Mouse (Mus musculus) CH12.LX (cell line): ENCODE measurements around the gene Cnpy2. TPM values are rescaled to one million over a fixed set of nuclear protein-coding genes. Genes with fewer than 3 reads are reported as not detected.

Source experiments
- DNase-seq: peaks from one replicate; pipeline ENCODE4 v3.0.0-alpha.2; 2013; ENCODE audit errors: extremely low read depth
- H3K27ac ChIP-seq: 2 replicates; pipeline ENCODE4 v1.5.1; 2012; ENCODE audit warnings: low read depth, mild to moderate bottlenecking, control low read depth, moderate library complexity; ENCODE audit not compliant: insufficient read depth
- H3K27me3 ChIP-seq: replicated peaks from 2 replicates; pipeline ENCODE3; 2012; ENCODE audit warnings: inconsistent platforms
- H3K36me3 ChIP-seq, 2 experiments: replicated peaks in 1 of 2; 2 replicates each; pipeline versions ENCODE3 to v1.6.1; 2012; ENCODE audit warnings: inconsistent platforms in 1 of 2, low read length in 1 of 2, mild to moderate bottlenecking in 1 of 2, mixed read lengths in 1 of 2, moderate library complexity in 1 of 2; ENCODE audit not compliant: control insufficient read depth in 1 of 2, insufficient read depth in 1 of 2
- H3K4me1 ChIP-seq, 2 experiments: 2 replicates each; pipeline ENCODE4 v1.6.1; 2012; ENCODE audit warnings: inconsistent platforms in 1 of 2, moderate library complexity in 1 of 2; ENCODE audit not compliant: insufficient read depth in 2 of 2, control insufficient read depth in 1 of 2
- H3K4me2 ChIP-seq: 2 replicates; pipeline ENCODE4 v1.6.1; 2012; ENCODE audit warnings: low read depth, mild to moderate bottlenecking, control low read depth; ENCODE audit not compliant: poor library complexity, insufficient read depth, severe bottlenecking
- H3K4me3 ChIP-seq, 3 experiments: fragments of 150-350 bp in 1 of 3; sonication (generic) in 1 of 3; replicated peaks in 1 of 3; 2 replicates each; pipeline versions ENCODE3 to v1.5.1; 2011 to 2012; ENCODE audit warnings: low read depth in 2 of 3, low read length in 2 of 3, mild to moderate bottlenecking in 2 of 3, moderate library complexity in 2 of 3, control low read depth in 1 of 3, improper control_type of control experiment in 1 of 3, inconsistent platforms in 1 of 3, mixed read lengths in 1 of 3; ENCODE audit not compliant: poor library complexity in 1 of 3
- H3K79me2 ChIP-seq: replicated peaks from 2 replicates; pipeline ENCODE4 v1.6.1; 2012; ENCODE audit warnings: mild to moderate bottlenecking, moderate library complexity; ENCODE audit not compliant: control insufficient read depth, poor library complexity, insufficient read depth, severe bottlenecking; ENCODE audit errors: extremely low read depth
- H3K9ac ChIP-seq: 2 replicates; pipeline ENCODE4 v1.6.1; 2012; ENCODE audit warnings: low read depth, mild to moderate bottlenecking, control low read depth, moderate library complexity; ENCODE audit not compliant: insufficient read depth
- H3K9me3 ChIP-seq: replicated peaks from 2 replicates; pipeline ENCODE3; 2012; ENCODE audit warnings: low read length, inconsistent platforms, mixed read lengths
- BHLHE40 ChIP-seq: IDR thresholded peaks from 2 replicates; pipeline ENCODE4 v1.6.1; 2011; ENCODE audit warnings: mild to moderate bottlenecking, low read depth, low read length, improper control_type of control experiment
- CHD1 ChIP-seq: IDR thresholded peaks from 2 replicates; pipeline ENCODE4 v1.6.1; 2012; ENCODE audit warnings: low read depth, low read length, improper control_type of control experiment, inconsistent platforms
- CTCF ChIP-seq, 2 experiments: IDR thresholded peaks in 1 of 2; conservative IDR thresholded peaks in 1 of 2; 2 replicates each; pipeline ENCODE4 v1.5.1; 2011 to 2012; ENCODE audit warnings: low read depth in 2 of 2, low read length in 2 of 2, improper control_type of control experiment in 1 of 2, inconsistent platforms in 1 of 2, mild to moderate bottlenecking in 1 of 2, moderate library complexity in 1 of 2
- ELF1 ChIP-seq: IDR thresholded peaks from 2 replicates; pipeline ENCODE4 v1.6.1; 2014; ENCODE audit warnings: low read depth, mild to moderate bottlenecking, inconsistent platforms, low read length, improper control_type of control experiment
- EP300 ChIP-seq: IDR thresholded peaks from 2 replicates; pipeline ENCODE4 v1.6.1; 2011; ENCODE audit warnings: low read length, improper control_type of control experiment
- HCFC1 ChIP-seq: IDR thresholded peaks from 2 replicates; pipeline ENCODE4 v1.6.1; 2012; ENCODE audit warnings: low read depth, mild to moderate bottlenecking, inconsistent platforms, low read length, improper control_type of control experiment
- JUN ChIP-seq: IDR thresholded peaks from 2 replicates; pipeline ENCODE4 v1.6.1; 2011; ENCODE audit warnings: low read depth, mild to moderate bottlenecking, low read length, improper control_type of control experiment, moderate library complexity; ENCODE audit not compliant: insufficient read depth
- JUND ChIP-seq: conservative IDR thresholded peaks from 2 replicates; pipeline ENCODE4 v1.6.1; 2011; ENCODE audit warnings: low read depth, low read length, improper control_type of control experiment
- MEF2A ChIP-seq: IDR thresholded peaks from 2 replicates; pipeline ENCODE4 v1.6.1; 2014; ENCODE audit warnings: low read depth, mild to moderate bottlenecking, inconsistent platforms, low read length, improper control_type of control experiment, borderline replicate concordance
- MXI1 ChIP-seq: IDR thresholded peaks from 2 replicates; pipeline ENCODE4 v1.6.1; 2011; ENCODE audit warnings: mild to moderate bottlenecking, low read depth, low read length, improper control_type of control experiment
- MYC ChIP-seq: IDR thresholded peaks from 2 replicates; pipeline ENCODE4 v1.6.1; 2011; ENCODE audit warnings: low read depth, mild to moderate bottlenecking, improper control_type of control experiment, low read length
- NRF1 ChIP-seq: IDR thresholded peaks from 2 replicates; pipeline ENCODE4 v1.6.1; 2014; ENCODE audit warnings: low read depth, mild to moderate bottlenecking, inconsistent platforms, low read length, improper control_type of control experiment, moderate library complexity
- PAX5 ChIP-seq: IDR thresholded peaks from 2 replicates; pipeline ENCODE4 v1.6.1; 2012; ENCODE audit warnings: low read length, inconsistent platforms, mixed read lengths
- POLR2A ChIP-seq: IDR thresholded peaks from 2 replicates; pipeline ENCODE4 v1.6.1; 2011; ENCODE audit warnings: low read depth, mild to moderate bottlenecking, improper control_type of control experiment, low read length
- RAD21 ChIP-seq: IDR thresholded peaks from 2 replicates; pipeline ENCODE4 v1.6.1; 2011; ENCODE audit warnings: low read depth, mild to moderate bottlenecking, low read length, improper control_type of control experiment, moderate library complexity
- RCOR1 ChIP-seq: conservative IDR thresholded peaks from 2 replicates; pipeline ENCODE4 v1.6.1; 2012; ENCODE audit warnings: low read depth, mild to moderate bottlenecking, inconsistent platforms, low read length, improper control_type of control experiment
- SIN3A ChIP-seq: IDR thresholded peaks from 2 replicates; pipeline ENCODE4 v1.6.1; 2012; ENCODE audit warnings: low read length, improper control_type of control experiment, inconsistent platforms
- SMC3 ChIP-seq: IDR thresholded peaks from 2 replicates; pipeline ENCODE4 v1.6.1; 2011; ENCODE audit warnings: low read depth, low read length, improper control_type of control experiment
- TBP ChIP-seq: conservative IDR thresholded peaks from 2 replicates; pipeline ENCODE4 v1.6.1; 2011; ENCODE audit warnings: low read depth, low read length, improper control_type of control experiment
- ZNF384 ChIP-seq: IDR thresholded peaks from 2 replicates; pipeline ENCODE4 v1.6.1; 2012; ENCODE audit warnings: low read depth, low read length, improper control_type of control experiment, inconsistent platforms
- dilution Hi-C: fragments of 300-500 bp; cut with MboI; formaldehyde crosslinking; loops from 2 replicates; pipeline ENCODE4 v1.14.3; 2020; ENCODE audit warnings: low sequenced_read_pairs; ENCODE audit not compliant: extremely low pct_unique_long_range_greater_than_20kb, extremely low pct_ligation_motif_present
- in situ Hi-C: fragments of 300-500 bp; cut with MboI; formaldehyde crosslinking; loops from 3 replicates; pipeline ENCODE4 v1.14.3; 2019; ENCODE audit warnings: low sequenced_read_pairs, low pct_ligation_motif_present, low pct_unique_long_range_greater_than_20kb, mixed read lengths
- polyA plus RNA-seq: library from polyadenylated mRNA; unstranded; fragments of >175 nt; gene quantifications from 2 replicates; pipeline ENCODE4 v1.2.1, GENCODE M21; 2012; ENCODE audit warnings: low read depth; ENCODE audit not compliant: insufficient read length
- total RNA-seq, 2 experiments: library from RNA; depleted of rRNA; stranded (reverse); fragments of 300-350 nt in 1 of 2; fragments of >200 nt in 1 of 2; gene quantifications; 2 replicates each; pipeline ENCODE4 v1.2.3; 2012 to 2014

The Cnpy2 gene
- total and polyA plus RNA-seq, 3 experiments, result 64.9 to 111 (median 98.9) TPM

DNA sequence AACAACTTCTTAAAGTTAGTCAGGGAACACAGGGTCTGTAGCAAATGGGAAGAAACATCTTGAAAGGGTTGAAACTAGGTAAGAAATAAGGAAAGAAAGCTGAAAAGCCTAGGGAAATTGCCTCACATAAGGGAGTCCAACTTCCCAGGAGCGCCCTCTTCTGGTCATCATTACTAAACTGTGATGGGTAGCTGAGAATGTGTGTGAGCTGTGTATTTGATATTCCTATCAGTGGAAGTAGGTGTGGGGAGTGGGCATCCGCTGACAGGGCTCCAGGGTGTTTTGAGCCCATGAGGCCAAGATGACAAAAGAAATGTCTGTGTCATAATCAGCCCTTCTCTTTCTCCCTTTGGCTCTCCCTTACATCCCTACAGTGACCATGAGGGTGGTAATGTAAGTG lies 36.5 kb downstream of the Cnpy2 start:
- H3K27me3 ChIP-seq, result no peaks in the 10 kb centered on the region
- in situ Hi-C loops (no loop called here), dilution Hi-C loops (no loop called here)
- DNase-seq, result peak; percentile 66
- no peaks in the 10 kb centered on the region; the same call in none of the 2 replicates for H3K79me2 ChIP-seq
- TF ChIP-seq RAD21 (peak; percentile 32), CHD1 (no peak), ELF1 (no peak), JUND (no peak), MYC (no peak), RCOR1 (no peak), POLR2A (no peak), NRF1 (no peak), HCFC1 (no peak), ZNF384 (no peak), JUN (no peak), BHLHE40 (no peak), SMC3 (peak; percentile 38), CTCF (conservative IDR thresholded peaks at IDR 0.05 in 1 of 2, IDR thresholded peaks at IDR 0.05 in 1 of 2; ENCODE audit: low read depth in 2 of 2, low read length in 2 of 2) (peak; percentile 41 to 65; a peak in 2 of 4 replicates), EP300 (no peak)
- no peak overlapping the region for H3K4me2 ChIP-seq
- H3K4me1 ChIP-seq, result peaks cover 0 to 5% of the 10 kb centered on the region in 2 experiments; a peak in 1 of 4 replicates
- peaks cover 69 to 83% of the 10 kb centered on the region in 2 experiments for H3K36me3 ChIP-seq
- no peaks in the 10 kb centered on the region for H3K9me3 ChIP-seq
- no peak overlapping the region for H3K9ac ChIP-seq
- no peak overlapping the region for H3K4me3 ChIP-seq
- no peak overlapping the region for H3K27ac ChIP-seq

DNA sequence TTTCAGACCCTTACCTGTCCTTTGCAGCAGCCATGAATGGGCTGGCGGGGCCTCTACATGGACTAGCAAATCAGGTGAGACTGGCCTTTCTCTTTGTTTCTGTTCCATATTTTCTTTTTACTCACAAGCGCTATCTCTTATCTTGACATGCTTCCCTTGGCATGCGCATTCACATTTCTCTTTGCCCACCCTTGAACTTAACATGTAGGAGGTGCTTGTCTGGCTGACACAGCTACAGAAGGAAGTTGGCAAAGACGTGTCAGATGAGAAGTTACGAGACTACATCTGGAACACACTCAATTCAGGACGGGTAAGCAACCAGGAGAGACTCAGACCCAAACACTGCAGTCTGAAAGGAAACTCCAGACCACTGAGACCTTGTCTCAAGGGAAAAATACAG lies 37.0 kb downstream of the Cnpy2 start:
- TF ChIP-seq MEF2A, result no peak
- TF ChIP-seq ELF1, result no peak
- TF ChIP-seq MXI1, result no peak
- TF ChIP-seq BHLHE40, result no peak
- no peak for TF ChIP-seq MYC
- no peak for TF ChIP-seq SIN3A
- TF ChIP-seq TBP, result no peak
- no peak for TF ChIP-seq PAX5
- Histone ChIP-seq H3K4me3 (no peak overlapping the region), H3K27me3 (no peaks in the 10 kb centered on the region), H3K4me2 (no peak overlapping the region), H3K4me1 (peaks cover 0 to 5% of the 10 kb centered on the region in 2 experiments; a peak in 1 of 4 replicates), H3K9me3 (no peaks in the 10 kb centered on the region), H3K9ac (no peak overlapping the region), H3K36me3 (peaks cover 66 to 80% of the 10 kb centered on the region in 2 experiments), H3K79me2 (no peaks in the 10 kb centered on the region; the same call in none of the 2 replicates), H3K27ac (no peak overlapping the region)
- DNase-seq, result no peak
- dilution Hi-C loops, result no loop called here
- in situ Hi-C loops, result no loop called here
